Mouse (Mus musculus) Patski (cell line): ENCODE measurements around the gene Mcm10. TPM values are rescaled to one million over a fixed set of nuclear protein-coding genes. Genes with fewer than 3 reads are reported as not detected.
"Not testable (repeated sequence)": the region's sequence is repeated elsewhere in the genome, so short reads cannot be mapped to it uniquely, and the experiment has no call there.

ENCODE experiments used
- ATAC-seq: fragments of 100-300 bp; one replicate; pipeline ENCODE4 v1.8.0; 2021
- CTCF ChIA-PET: fragments of 350-600 bp; sonication (Branson Sonifier 250); formaldehyde crosslinking; loops from one replicate; lab custom pipeline; 2022; ENCODE audit warnings: inconsistent platforms; lab: Charles Lee
- POLR2A ChIA-PET: fragments of 350-600 bp; sonication (Branson Sonifier 250); formaldehyde crosslinking; loops from one replicate; lab custom pipeline; 2022; ENCODE audit warnings: antibody characterized with exemption, inconsistent platforms; lab: Charles Lee
- DNase-seq: peaks from one replicate; pipeline ENCODE4 v3.0.0-alpha.2; 2011; ENCODE audit warnings: low read depth, low spot score
- H3K27me3 ChIP-seq: fragments of 371-371 bp; one replicate; pipeline ENCODE4 v1.5.1; 2021
- CTCF ChIP-seq: fragments of 100-300 bp; IDR thresholded peaks from one replicate; pipeline ENCODE4 v1.5.1; 2021
- in situ Hi-C: fragments of 300-500 bp; cut with MboI; formaldehyde crosslinking; loops from 3 replicates; pipeline ENCODE4 v1.11.1; 2018; ENCODE audit warnings: low pct_unique_long_range_greater_than_20kb, mixed read lengths
- polyA plus RNA-seq: library from polyadenylated mRNA; unstranded; gene quantifications from one replicate; pipeline ENCODE4 v1.2.3, GENCODE M21; 2021

Mcm10 gene
- polyA plus RNA-seq, 1 experiment from 2014 or later = 12.2 TPM

- no peaks in the 10 kb centered on the region for H3K27me3 ChIP-seq
- ATAC-seq (no peak), DNase-seq (no peak)
- TF ChIP-seq CTCF = no peak
- CTCF ChIA-PET = interaction anchor here (1.6 kb wide), 1 partner anchor 68 kb away, joined by 6 read pairs; no protein-coding TSS in a partner anchor
- POLR2A ChIA-PET = no interaction called here
- in situ Hi-C loops = no loop called here
Observed at GRCm38 (mm10) chr2:4985000-4985399, 27.6 kb downstream of the Mcm10 start.

- no peak for DNase-seq
- no peak for ATAC-seq
- POLR2A ChIA-PET = no interaction called here
- no peak for TF ChIP-seq CTCF
- H3K27me3 ChIP-seq = no peaks in the 10 kb centered on the region
- in situ Hi-C loops = no loop called here
- CTCF ChIA-PET = no interaction called here
Observed at GRCm38 (mm10) chr2:4983987-4984386, 28.6 kb downstream of the Mcm10 start.

- no peak for ATAC-seq
- ChIA-PET POLR2A (no interaction called here), CTCF (no interaction called here)
- in situ Hi-C loops = no loop called here
- H3K27me3 ChIP-seq = no peaks in the 10 kb centered on the region
- DNase-seq = no peak
- TF ChIP-seq CTCF = no peak
Observed at GRCm38 (mm10) chr2:4978091-4978490, 34.5 kb downstream of the Mcm10 start.

GRCm38 (mm10) chr2:4975807-4976206 lies 36.8 kb downstream of the Mcm10 start, which contains the start of gene Ucma:
Gene Ucma (plus strand): TSS chr2:4976122.
- ATAC-seq (no peak), DNase-seq (no peak)
- CTCF ChIA-PET = no interaction called here
- TF ChIP-seq CTCF = no peak
- in situ Hi-C loops = no loop called here
- peaks cover 4% of the 10 kb centered on the region for H3K27me3 ChIP-seq
- POLR2A ChIA-PET = no interaction called here

GRCm38 (mm10) chr2:4969083-4969482 lies 43.5 kb downstream of the Mcm10 start:
- in situ Hi-C loops = no loop called here
- ATAC-seq (no peak), DNase-seq (no peak)
- ChIA-PET CTCF (no interaction called here), POLR2A (no interaction called here)
- no peak for TF ChIP-seq CTCF
- H3K27me3 ChIP-seq = peaks cover 4% of the 10 kb centered on the region

- no peak for DNase-seq
- ChIA-PET CTCF (interaction anchor here (1.5 kb wide), 1 partner anchor 29 kb away, joined by 3 read pairs; no protein-coding TSS in a partner anchor), POLR2A (no interaction called here)
- peaks cover 4% of the 10 kb centered on the region for H3K27me3 ChIP-seq
- no peak for ATAC-seq
- TF ChIP-seq CTCF = no peak
- in situ Hi-C loops = no loop called here
Observed at GRCm38 (mm10) chr2:4967806-4968205, 44.8 kb downstream of the Mcm10 start.

GRCm38 (mm10) chr2:4958039-4958438 lies 54.6 kb downstream of the Mcm10 start:
- DNase-seq = no peak
- ChIA-PET CTCF (interaction anchor here (1.5 kb wide), 1 partner anchor 12 kb away, joined by 4 read pairs; no protein-coding TSS in a partner anchor), POLR2A (no interaction called here)
- ATAC-seq = no peak
- in situ Hi-C loops = no loop called here
- no peaks in the 10 kb centered on the region for H3K27me3 ChIP-seq
- TF ChIP-seq CTCF = no peak

GRCm38 (mm10) chr2:4954216-4954760 lies 58.3 kb downstream of the Mcm10 start:
- ATAC-seq = no peak
- ChIA-PET CTCF (no interaction called here), POLR2A (no interaction called here)
- in situ Hi-C loops = no loop called here
- DNase-seq = no peak
- H3K27me3 ChIP-seq = no peaks in the 10 kb centered on the region
- no peak for TF ChIP-seq CTCF

- TF ChIP-seq CTCF = no peak
- ChIA-PET CTCF (no interaction called here), POLR2A (no interaction called here)
- in situ Hi-C loops = no loop called here
- ATAC-seq (no peak), DNase-seq (no peak)
- H3K27me3 ChIP-seq = no peaks in the 10 kb centered on the region
Observed at GRCm38 (mm10) chr2:4950986-4951385, 61.6 kb downstream of the Mcm10 start.

GRCm38 (mm10) chr2:4949691-4950090 lies 62.9 kb downstream of the Mcm10 start:
- POLR2A ChIA-PET = interaction anchor here (0.6 kb wide), 1 partner anchor 974 kb away, joined by 7 read pairs; no protein-coding TSS in a partner anchor
- in situ Hi-C loops = not testable (repeated sequence)

GRCm38 (mm10) chr2:4940861-4941260 lies 71.7 kb downstream of the Mcm10 start:
- DNase-seq (no peak), ATAC-seq (no peak)
- ChIA-PET POLR2A (no interaction called here), CTCF (no interaction called here)
- in situ Hi-C loops = no loop called here
- H3K27me3 ChIP-seq = no peaks in the 10 kb centered on the region
- TF ChIP-seq CTCF = no peak

More at GRCm38 (mm10) chr2:4949691-4950090, 62.9 kb downstream of the Mcm10 start:
- CTCF ChIA-PET, H3K27me3 ChIP-seq, ATAC-seq, DNase-seq: not testable (repeated sequence)

Other genes with a start within 250 kb of the Mcm10 start
- gene Sephs1, start 131.2 kb downstream of the Mcm10 start, polyA plus RNA-seq = 46.6 TPM
- 57.0 TPM for gene Phyh, start 93.8 kb downstream of the Mcm10 start, polyA plus RNA-seq
- not detected for gene Ucma, start 36.7 kb downstream of the Mcm10 start, polyA plus RNA-seq
- gene Optn, start 51.3 kb upstream of the Mcm10 start, polyA plus RNA-seq = 36.8 TPM
- gene Ccdc3, start 125.0 kb upstream of the Mcm10 start, polyA plus RNA-seq = 0.24 TPM